Mouse (Mus musculus) T-helper 2 cell (primary cell): Measurements from ENCODE around the gene Rfc2.

Experiments
- in situ Hi-C: fragments of 300-600 bp; cut with MboI, MseI; formaldehyde crosslinking; loops from one replicate; pipeline ENCODE4 v1.15.1; 2025; ENCODE audit warnings: high pct_unique_total_duplicates

Gene Rfc2

GRCm38 (mm10) chr5:134565696-134566095 is 15.5 kb upstream of the Rfc2 start:
- in situ Hi-C loops, result no loop called here

DNA sequence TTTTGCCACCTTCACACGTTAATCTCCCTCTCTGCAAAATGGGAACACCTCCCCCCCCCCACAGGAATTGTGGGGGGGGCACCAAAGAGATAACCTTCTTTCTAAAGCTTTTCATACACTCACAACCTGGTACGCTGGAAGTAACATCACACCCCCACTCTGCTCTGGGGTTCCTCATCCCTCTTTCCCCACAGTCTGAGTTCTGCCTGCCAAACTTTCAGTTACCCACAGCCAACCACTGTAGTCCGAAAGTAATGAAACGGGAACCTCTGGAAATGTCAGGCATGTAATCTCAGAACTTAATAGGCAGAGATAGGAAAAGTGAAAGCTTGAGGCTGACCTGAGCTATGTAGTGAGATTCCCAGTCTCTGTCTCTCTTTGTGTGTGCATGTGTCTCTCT is 13.7 kb upstream of the Rfc2 start:
- in situ Hi-C loops, result no loop called here

DNA sequence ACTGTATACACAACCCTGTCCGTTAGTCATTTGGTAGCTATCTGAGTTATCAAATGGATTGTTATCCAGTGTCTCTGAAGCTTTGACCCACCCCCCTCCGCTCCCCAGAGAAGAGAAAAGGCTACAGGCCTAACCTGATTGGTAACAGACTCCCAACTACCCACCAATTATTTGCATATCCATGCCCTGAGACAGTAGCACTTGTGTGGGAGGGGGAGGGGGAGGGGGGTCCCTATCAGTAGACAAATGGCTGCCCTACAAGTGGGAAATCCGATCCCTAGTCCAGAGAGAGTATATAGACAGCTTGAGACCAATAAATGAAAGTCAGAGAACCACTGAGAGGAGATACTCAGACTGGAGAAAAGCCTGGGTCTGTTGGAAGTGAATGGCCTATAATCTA is 13.1 kb upstream of the Rfc2 start:
- in situ Hi-C loops, result no loop called here

DNA sequence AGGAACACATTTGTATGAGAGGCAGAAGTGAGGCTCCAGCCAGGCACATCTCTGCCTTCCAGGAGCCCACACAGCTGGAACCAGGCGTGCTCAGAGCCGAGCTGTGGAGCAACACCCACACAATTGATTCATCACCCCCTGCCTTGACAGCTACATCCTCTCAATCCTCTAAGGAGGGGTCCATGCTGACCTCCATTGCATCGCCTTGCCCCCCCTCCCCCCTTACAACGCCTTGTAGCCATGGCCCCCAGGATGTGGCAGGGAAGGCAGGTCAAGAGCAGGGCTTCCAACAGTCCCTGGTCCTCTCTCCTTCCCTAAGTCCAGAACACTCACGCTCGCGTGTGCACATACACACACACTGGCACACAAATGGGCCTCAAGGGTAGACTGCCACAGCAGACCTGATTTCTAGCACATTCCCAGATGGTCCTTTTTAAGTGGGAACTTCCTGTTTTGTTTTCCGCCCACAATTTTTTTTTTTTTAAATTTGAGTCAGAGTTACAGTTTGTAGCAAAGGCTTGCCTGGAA is 12.1 kb upstream of the Rfc2 start:
- in situ Hi-C loops, result no loop called here

DNA sequence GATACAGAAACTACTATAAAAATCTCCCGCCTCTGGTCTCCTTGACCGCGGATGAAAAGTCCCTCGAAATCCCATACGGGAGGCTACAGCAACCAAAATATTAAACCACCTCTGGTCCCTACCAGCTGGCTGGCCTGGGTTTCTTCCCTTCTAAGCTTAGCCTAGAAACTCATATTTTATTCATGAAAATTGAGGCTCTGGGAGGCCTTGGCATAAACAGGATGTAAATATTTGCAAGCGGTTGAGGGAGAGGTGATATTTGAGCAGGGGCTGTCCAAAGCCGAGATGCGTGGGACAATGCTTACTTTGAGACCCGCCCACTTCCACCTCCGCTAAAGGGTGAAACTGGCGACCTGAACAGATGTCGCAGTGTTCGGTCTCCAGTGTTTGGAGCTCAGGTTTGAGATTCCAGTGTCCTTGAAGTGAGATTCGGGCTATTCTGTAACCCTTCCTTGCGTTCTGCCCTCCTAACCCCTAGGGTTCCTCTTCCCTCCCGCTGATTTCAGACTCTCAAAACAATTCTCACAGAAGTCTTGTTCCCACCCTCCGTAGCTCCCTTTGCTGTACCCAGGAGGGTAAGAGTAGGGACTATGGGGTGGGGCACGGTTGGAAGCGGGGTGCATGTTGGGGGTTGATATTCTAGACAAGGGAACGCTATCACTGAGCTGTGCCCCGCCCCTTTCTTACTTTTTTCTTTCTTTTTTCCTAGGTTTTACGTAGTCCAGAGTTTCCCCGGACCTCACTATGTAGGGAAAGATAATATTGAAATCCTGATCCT is 9.2 kb upstream of the Rfc2 start:
- in situ Hi-C loops, result loop anchor here (10.0 kb wide), 1 partner anchor 583 kb away; no protein-coding TSS in a partner anchor

GRCm38 (mm10) chr5:134572508-134573214 is 8.5 kb upstream of the Rfc2 start:
- in situ Hi-C loops, result loop anchor here (10.0 kb wide), 1 partner anchor 582 kb away; no protein-coding TSS in a partner anchor

GRCm38 (mm10) chr5:134575833-134576232 is 5.3 kb upstream of the Rfc2 start:
- in situ Hi-C loops, result loop anchor here (10.0 kb wide), 1 partner anchor 579 kb away; no protein-coding TSS in a partner anchor

- in situ Hi-C loops, result loop anchor here (10.0 kb wide), 1 partner anchor 578 kb away; no protein-coding TSS in a partner anchor
These were observed 4.5 kb upstream of the Rfc2 start for GRCm38 (mm10) chr5:134576517-134577220.

GRCm38 (mm10) chr5:134577534-134577933 is 3.6 kb upstream of the Rfc2 start:
- in situ Hi-C loops, result loop anchor here (10.0 kb wide), 1 partner anchor 577 kb away; no protein-coding TSS in a partner anchor

DNA sequence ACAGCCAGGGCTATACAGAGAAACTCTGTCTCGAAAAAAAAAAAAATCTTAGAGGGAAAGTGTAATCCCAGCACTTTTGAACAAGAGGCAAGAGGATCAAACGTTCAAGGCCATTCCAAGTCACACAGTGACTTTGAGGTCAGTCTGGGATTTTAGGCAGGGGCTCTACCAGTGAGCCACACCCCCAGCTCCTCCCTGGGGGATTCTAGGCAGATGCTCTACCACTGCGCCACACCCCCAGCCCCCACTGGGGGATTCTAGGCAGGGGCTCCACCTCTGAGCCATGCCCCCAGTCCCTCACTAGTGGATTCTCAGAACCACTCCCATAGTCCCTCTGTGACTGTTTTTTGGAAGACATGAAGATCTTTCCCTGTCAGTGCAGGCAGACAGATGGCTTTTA is 2.0 kb upstream of the Rfc2 start:
- in situ Hi-C loops, result loop anchor here (10.0 kb wide), 1 partner anchor 576 kb away; no protein-coding TSS in a partner anchor

- in situ Hi-C loops, result loop anchor here (5.0 kb wide), 1 partner anchor 80 kb away; no protein-coding TSS in a partner anchor
These were observed 1.2 kb downstream of the Rfc2 start for GRCm38 (mm10) chr5:134582221-134582907.

DNA sequence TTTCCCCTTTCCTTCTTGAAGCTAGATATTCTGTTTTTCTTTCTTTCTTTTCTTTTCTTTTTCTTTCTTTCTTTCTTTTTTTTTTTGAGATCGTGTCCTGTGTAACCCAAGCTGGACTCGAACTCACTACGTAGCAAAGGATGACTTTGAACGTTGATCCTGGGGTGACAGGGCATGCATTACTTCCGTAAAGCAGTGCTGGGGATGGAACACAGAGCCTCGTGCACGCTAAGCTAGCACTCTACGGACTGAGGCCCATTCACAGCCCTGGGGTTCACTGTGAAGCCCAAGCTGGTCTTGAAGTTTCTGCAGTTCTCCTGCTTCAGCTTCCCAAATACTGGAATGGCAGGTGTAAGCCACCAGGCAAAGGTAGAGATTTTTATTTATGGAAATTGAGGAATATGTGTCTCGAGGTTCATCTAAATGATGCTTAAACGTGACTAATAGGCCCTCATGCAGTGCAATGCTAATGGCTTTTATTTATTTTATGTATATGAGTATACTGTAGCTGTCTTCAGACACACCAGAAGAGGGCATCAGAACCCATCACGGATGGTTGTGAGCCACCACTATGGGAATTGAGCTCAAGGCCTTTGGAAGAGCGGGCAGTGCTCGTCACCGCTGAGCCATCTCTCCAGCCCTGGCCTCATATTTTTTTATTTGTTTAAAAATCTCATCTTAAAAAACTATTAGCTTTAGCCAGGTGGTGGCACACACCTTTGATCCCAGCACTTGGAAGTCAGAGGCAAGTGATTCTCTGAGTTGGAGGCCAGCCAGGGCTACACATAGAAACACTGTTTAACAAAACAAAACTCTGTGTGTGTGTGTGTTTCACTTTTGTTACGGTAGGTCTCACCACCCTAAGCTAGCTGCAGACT is 2.1 kb downstream of the Rfc2 start:
- in situ Hi-C loops, result loop anchor here (5.0 kb wide), 1 partner anchor 81 kb away; no protein-coding TSS in a partner anchor

- in situ Hi-C loops, result loop anchor here (5.0 kb wide), 1 partner anchor 82 kb away; no protein-coding TSS in a partner anchor
These were observed 2.7 kb downstream of the Rfc2 start for GRCm38 (mm10) chr5:134583884-134584213.

- in situ Hi-C loops, result loop anchor here (5.0 kb wide), 1 partner anchor 82 kb away; no protein-coding TSS in a partner anchor
These were observed 3.6 kb downstream of the Rfc2 start for GRCm38 (mm10) chr5:134584798-134585197.

DNA sequence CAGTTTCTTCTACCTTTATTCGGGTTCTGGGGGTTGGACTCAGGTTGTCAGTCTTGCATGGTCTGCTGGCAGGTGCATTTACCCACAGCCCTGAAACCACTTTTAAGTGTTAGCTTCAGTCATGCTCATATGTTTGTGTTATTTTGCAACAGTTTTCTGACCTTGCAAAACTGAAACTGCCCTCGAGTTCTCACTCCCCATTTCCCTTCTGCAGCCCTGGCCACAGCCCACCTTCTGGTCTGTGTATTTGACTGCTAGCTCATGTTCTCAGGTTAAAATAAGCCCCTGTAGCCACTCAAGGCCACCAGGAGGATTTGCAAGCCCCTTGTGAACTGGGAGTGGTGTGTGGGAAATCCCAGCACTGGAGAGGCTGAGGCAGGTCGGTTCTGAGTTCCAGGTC is 8.7 kb downstream of the Rfc2 start:
- in situ Hi-C loops, result no loop called here

- in situ Hi-C loops, result no loop called here
These were observed 10.9 kb downstream of the Rfc2 start for GRCm38 (mm10) chr5:134592026-134592581.

- in situ Hi-C loops, result no loop called here
These were observed 11.9 kb downstream of the Rfc2 start for GRCm38 (mm10) chr5:134593093-134593492.

DNA sequence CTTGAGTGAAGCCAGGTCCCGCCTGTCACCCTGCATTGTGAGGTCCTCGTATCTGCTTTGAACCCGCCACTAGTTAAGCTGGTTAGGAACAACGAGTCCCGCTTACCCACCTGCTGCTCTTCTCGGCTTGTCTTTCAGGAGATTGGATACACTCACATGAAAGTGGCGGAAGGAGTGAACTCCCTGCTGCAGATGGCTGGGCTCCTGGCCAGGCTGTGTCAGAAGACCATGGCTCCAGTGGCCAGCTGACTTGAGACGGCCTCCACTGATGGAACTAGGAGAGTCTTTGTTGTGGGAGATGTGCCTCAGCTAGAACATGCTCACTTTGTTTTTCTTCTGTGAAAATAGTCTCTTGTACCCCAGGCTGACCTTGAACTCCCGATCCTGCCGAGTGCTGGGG is 16.5 kb downstream of the Rfc2 start:
- in situ Hi-C loops, result no loop called here

GRCm38 (mm10) chr5:134604376-134604775 is 23.2 kb downstream of the Rfc2 start:
- in situ Hi-C loops, result no loop called here

DNA sequence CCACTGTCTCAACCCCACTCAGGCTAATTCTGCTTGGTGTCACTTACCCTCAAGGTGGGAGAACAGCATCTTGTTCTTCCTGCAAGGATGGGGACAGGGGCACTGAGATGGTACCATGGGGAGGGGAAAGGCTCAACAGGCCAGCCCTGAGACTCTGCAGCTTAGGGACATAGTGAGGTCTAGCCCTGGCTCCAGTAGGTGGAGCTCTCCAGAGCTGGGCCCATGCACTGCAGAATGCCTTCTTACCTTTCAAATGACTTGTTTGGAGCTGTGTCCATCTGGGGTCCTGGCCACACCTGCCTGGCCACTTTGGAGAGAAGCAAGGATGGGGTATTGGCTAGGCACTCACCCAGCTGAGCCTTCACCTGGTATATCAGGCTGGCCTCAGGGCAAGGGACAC is 25.1 kb downstream of the Rfc2 start:
- in situ Hi-C loops, result no loop called here
